Mouse (Mus musculus): ENCODE measurements around the gene Pctp. TPM values are rescaled to one million over a fixed set of nuclear protein-coding genes. Genes with fewer than 3 reads are reported as not detected.

The Pctp gene
- 0.90 and 1.5 TPM in 2 replicates for polyA plus RNA-seq (2014; fragmentation: Nextera tagmentation; extraction: Ambion mirVana)

DNA sequence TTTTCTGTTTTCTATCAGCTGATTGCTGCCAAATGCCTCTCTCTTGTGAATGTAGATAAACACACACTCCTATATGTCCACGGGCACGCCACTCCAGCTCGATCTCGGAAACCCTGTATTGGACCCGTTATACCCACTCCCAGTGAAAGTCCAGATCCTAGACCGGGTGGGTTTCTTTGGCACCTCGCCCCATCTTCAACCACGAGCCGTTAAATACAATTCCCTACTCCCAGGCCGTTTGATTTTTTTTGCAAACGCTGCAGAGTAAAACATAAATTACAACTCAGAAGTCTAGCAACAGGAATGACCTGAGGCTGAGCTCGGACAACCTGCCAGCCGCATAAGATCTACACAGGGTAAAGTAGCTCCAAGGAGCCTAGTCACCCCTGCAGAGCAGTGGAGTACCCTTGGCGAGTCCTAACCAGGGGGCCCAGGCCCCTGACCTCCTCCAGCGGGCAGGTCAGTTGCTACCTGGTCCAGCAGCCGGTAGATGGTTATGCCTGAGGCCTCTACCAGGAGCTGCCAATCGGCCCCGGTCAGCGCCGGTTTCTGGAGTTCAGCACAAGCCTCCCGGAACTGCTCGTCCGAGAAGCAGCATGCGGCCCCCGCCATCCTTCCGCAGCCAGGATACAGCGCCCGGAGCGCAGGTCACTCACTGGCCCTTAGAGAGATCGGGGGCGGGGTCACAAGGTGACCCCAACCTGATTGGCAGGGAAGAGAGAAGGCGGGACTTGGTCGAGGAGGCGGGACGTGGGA, at the start of gene Pctp:
Gene Pctp (minus strand): TSS at position 664 of the 756 bp plus-strand sequence.
- WGBS: 12% methylated on average over 35 of the region's 35 CpGs
- Histone ChIP-seq H3K4me3 (ENCODE audit: low read depth, low read length) (peak within 1 kb of the TSS; percentile 35), H3K4me2 (ENCODE audit: low read depth, low read length) (peak within 1 kb of the TSS; percentile 70), H3K9ac (replicated peaks; ENCODE audit: low read depth, low read length) (peak within 1 kb of the TSS; percentile 50), H3K27me3 (ENCODE audit: control insufficient read depth, insufficient read depth, low read length) (no peaks in the 10 kb centered on the region), H3K27ac (ENCODE audit: low read depth, low read length) (no peak within 1 kb of the TSS), H3K9me3 (ENCODE audit: control insufficient read depth, low read length) (no peaks in the 10 kb centered on the region), H3K4me1 (ENCODE audit: control insufficient read depth, insufficient read depth, low read length) (0 out of 2 replicates have a peak, but pooled peaks cover 2% of the 10 kb centered on the region), H3K36me3 (ENCODE audit: control insufficient read depth, insufficient read depth, low read length) (no peaks in the 10 kb centered on the region)
- peak; percentile 79; the same call in 1 of the 2 replicates for ATAC-seq (ENCODE audit: low read depth)

DNA sequence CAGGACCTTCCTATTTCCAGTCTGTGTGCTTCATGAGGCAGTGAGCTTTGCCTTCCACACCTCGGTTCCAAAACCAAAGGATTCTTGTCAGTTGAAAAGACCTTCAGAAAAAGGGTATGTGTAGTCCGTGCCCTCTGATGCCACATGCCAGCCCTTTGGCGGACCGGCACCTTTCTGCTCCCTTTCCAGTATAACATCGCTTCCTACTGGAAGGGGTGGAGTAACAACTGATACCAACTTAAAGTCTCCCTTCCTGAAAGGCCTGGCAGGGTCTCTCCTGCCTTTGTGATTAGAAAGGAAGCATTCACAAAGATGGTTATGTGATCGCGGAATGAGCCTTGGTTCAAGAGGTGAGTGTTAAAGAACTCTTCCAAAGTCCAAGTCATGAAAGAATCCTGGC, 47.3 kb upstream of the Pctp start:
- no peak for ATAC-seq (ENCODE audit: low read depth)
- H3K4me3 ChIP-seq (ENCODE audit: low read depth, low read length): no peak overlapping the region
- no peaks in the 10 kb centered on the region for H3K4me1 ChIP-seq (ENCODE audit: control insufficient read depth, insufficient read depth, low read length)
- no peaks in the 10 kb centered on the region for H3K9me3 ChIP-seq (ENCODE audit: control insufficient read depth, low read length)
- H3K36me3 ChIP-seq (ENCODE audit: control insufficient read depth, insufficient read depth, low read length): no peaks in the 10 kb centered on the region
- H3K4me2 ChIP-seq (ENCODE audit: low read depth, low read length): no peak overlapping the region
- no peaks in the 10 kb centered on the region for H3K27me3 ChIP-seq (ENCODE audit: control insufficient read depth, insufficient read depth, low read length)
- 88% methylated on average over 7 of the region's 7 CpGs for WGBS
- no peak overlapping the region for H3K27ac ChIP-seq (ENCODE audit: low read depth, low read length)
- H3K9ac ChIP-seq (replicated peaks; ENCODE audit: low read depth, low read length): no peak overlapping the region

DNA sequence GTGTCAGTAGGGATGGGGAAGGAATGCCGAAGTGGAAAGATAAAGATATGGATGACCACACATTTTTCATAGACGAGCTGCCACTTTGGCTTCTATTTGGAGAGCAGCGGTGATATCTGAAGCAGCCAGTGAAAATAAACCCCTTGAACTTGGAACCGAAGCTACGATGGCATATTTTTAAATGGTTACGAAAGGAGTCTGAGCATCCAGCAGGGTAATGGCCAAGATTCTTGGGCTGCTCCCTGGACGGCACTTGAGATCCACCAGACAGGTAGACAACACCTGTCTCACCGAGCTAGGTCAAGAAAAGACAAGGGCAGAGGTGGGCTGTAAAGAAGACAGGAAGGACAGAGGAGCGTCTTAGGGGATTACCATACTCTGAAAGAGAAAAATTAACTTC, 44.6 kb upstream of the Pctp start:
- WGBS: 94% methylated on average over 9 of the region's 9 CpGs
- Histone ChIP-seq H3K4me2 (ENCODE audit: low read depth, low read length) (no peak overlapping the region), H3K36me3 (ENCODE audit: control insufficient read depth, insufficient read depth, low read length) (no peaks in the 10 kb centered on the region)

DNA sequence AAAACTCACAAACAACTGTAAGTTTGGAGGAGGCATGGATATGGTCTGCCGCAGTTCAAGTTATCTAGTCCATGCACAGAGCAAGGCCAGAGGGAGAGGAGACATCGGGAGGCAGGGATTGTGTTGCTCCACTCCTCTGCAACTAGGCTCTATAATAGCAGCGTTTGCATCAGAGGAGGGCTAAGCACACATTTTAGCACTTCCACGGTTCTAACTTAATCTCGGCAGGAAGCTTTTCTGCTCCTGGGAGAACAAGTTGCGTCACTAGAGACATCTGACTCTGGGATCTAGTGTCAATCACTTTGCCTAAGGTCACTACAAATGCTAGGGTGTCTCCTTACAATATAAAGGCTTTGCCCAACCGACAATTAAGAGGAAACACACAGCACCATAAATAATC, 43.5 kb upstream of the Pctp start:
- no peak overlapping the region for H3K9ac ChIP-seq (replicated peaks; ENCODE audit: low read depth, low read length)
- H3K36me3 ChIP-seq (ENCODE audit: control insufficient read depth, insufficient read depth, low read length): no peaks in the 10 kb centered on the region
- H3K4me2 ChIP-seq (ENCODE audit: low read depth, low read length): no peak overlapping the region
- 46% methylated on average over 7 of the region's 7 CpGs for WGBS
- H3K9me3 ChIP-seq (ENCODE audit: control insufficient read depth, low read length): no peaks in the 10 kb centered on the region
- H3K27ac ChIP-seq (ENCODE audit: low read depth, low read length): no peak overlapping the region
- no peak for ATAC-seq (ENCODE audit: low read depth)
- H3K27me3 ChIP-seq (ENCODE audit: control insufficient read depth, insufficient read depth, low read length): no peaks in the 10 kb centered on the region
- no peak overlapping the region for H3K4me3 ChIP-seq (ENCODE audit: low read depth, low read length)
- no peaks in the 10 kb centered on the region for H3K4me1 ChIP-seq (ENCODE audit: control insufficient read depth, insufficient read depth, low read length)

More for the DNA sequence above, 44.6 kb upstream of the Pctp start:
- no peaks in the 10 kb centered on the region for H3K9me3 ChIP-seq (ENCODE audit: control insufficient read depth, low read length)
- H3K27me3 ChIP-seq (ENCODE audit: control insufficient read depth, insufficient read depth, low read length): no peaks in the 10 kb centered on the region
- H3K4me3 ChIP-seq (ENCODE audit: low read depth, low read length): no peak overlapping the region
- H3K9ac ChIP-seq (replicated peaks; ENCODE audit: low read depth, low read length): no peak overlapping the region
- H3K4me1 ChIP-seq (ENCODE audit: control insufficient read depth, insufficient read depth, low read length): no peaks in the 10 kb centered on the region
- no peak for ATAC-seq (ENCODE audit: low read depth)
- H3K27ac ChIP-seq (ENCODE audit: low read depth, low read length): no peak overlapping the region

DNA sequence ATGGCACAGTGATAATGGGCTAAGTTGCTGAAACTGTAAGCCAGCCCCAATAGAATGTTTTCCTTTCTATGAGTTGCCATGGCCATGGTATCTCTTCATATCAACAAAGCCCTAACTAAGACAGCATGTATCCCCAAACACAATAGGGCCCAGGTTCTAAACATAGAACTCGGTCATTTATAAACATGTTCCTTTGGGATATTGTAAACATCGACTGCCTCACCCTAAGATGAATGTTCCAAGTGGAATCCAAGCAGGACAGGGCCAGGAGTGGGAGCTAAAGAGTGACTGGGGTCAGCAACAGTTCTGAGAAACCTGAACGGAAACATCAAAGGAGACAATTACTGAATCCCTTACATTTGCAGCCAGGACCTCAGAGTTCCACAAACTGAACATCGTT, 41.8 kb upstream of the Pctp start:
- no peak overlapping the region for H3K9ac ChIP-seq (replicated peaks; ENCODE audit: low read depth, low read length)
- no peak overlapping the region for H3K4me3 ChIP-seq (ENCODE audit: low read depth, low read length)
- no peaks in the 10 kb centered on the region for H3K36me3 ChIP-seq (ENCODE audit: control insufficient read depth, insufficient read depth, low read length)
- H3K4me2 ChIP-seq (ENCODE audit: low read depth, low read length): no peak overlapping the region
- no peaks in the 10 kb centered on the region for H3K27me3 ChIP-seq (ENCODE audit: control insufficient read depth, insufficient read depth, low read length)
- H3K4me1 ChIP-seq (ENCODE audit: control insufficient read depth, insufficient read depth, low read length): no peaks in the 10 kb centered on the region
- no peaks in the 10 kb centered on the region for H3K9me3 ChIP-seq (ENCODE audit: control insufficient read depth, low read length)
- no peak for ATAC-seq (ENCODE audit: low read depth)
- no peak overlapping the region for H3K27ac ChIP-seq (ENCODE audit: low read depth, low read length)
- 89% methylated on average over 4 of the region's 4 CpGs for WGBS

DNA sequence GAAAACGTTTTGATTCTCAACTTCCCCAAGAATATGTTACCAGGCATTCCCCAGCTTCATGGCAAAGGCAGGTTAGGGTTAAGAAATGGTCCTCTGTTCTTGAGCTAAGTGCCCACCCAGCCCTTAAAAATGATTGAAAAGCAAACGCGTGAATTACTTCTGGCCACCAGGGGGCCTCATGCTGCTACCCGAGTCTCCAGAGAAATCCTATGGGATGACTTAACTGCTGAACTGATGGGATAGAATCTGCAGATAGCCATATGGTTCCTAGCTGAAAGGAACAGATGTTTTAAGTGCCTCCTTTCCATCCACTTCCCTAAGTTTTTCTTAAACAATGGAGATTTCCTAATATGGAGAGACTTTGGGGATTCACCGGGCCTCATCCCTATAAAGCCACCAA, 35.3 kb upstream of the Pctp start:
- ATAC-seq (ENCODE audit: low read depth): no peak
- Histone ChIP-seq H3K4me2 (ENCODE audit: low read depth, low read length) (no peak overlapping the region), H3K4me3 (ENCODE audit: low read depth, low read length) (no peak overlapping the region), H3K27ac (ENCODE audit: low read depth, low read length) (no peak overlapping the region), H3K9ac (replicated peaks; ENCODE audit: low read depth, low read length) (no peak overlapping the region), H3K27me3 (ENCODE audit: control insufficient read depth, insufficient read depth, low read length) (no peaks in the 10 kb centered on the region), H3K4me1 (ENCODE audit: control insufficient read depth, insufficient read depth, low read length) (no peaks in the 10 kb centered on the region), H3K36me3 (ENCODE audit: control insufficient read depth, insufficient read depth, low read length) (no peaks in the 10 kb centered on the region), H3K9me3 (ENCODE audit: control insufficient read depth, low read length) (no peaks in the 10 kb centered on the region)
- 20% methylated on average over 5 of the region's 5 CpGs for WGBS

DNA sequence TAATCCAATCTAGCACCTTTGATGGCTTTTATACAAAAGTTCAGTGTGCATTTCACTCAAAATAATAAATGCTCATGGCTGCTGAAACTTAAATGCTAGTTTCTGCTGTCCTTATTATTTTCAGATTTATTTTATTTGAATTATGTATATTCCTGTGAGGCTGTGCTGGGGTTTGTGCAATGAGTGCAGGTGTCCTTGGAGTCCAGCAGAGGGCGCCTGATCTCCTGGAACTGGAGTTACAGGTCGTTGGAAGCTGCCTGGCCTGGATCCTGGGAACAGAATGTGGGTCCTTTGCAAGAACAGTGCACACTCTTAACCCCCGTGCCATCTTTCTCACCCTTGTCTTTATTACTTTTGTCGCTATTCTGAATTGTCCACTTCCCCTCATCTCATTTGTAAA, 33.7 kb upstream of the Pctp start:
- H3K4me2 ChIP-seq (ENCODE audit: low read depth, low read length): no peak overlapping the region
- no peak overlapping the region for H3K9ac ChIP-seq (replicated peaks; ENCODE audit: low read depth, low read length)
- H3K4me1 ChIP-seq (ENCODE audit: control insufficient read depth, insufficient read depth, low read length): no peaks in the 10 kb centered on the region; the same call in 1 of the 2 replicates
- H3K4me3 ChIP-seq (ENCODE audit: low read depth, low read length): no peak overlapping the region
- no peak overlapping the region for H3K27ac ChIP-seq (ENCODE audit: low read depth, low read length)
- H3K36me3 ChIP-seq (ENCODE audit: control insufficient read depth, insufficient read depth, low read length): no peaks in the 10 kb centered on the region
- 87% methylated on average over 4 of the region's 4 CpGs for WGBS
- no peak for ATAC-seq (ENCODE audit: low read depth)
- H3K9me3 ChIP-seq (ENCODE audit: control insufficient read depth, low read length): no peaks in the 10 kb centered on the region
- H3K27me3 ChIP-seq (ENCODE audit: control insufficient read depth, insufficient read depth, low read length): no peaks in the 10 kb centered on the region

DNA sequence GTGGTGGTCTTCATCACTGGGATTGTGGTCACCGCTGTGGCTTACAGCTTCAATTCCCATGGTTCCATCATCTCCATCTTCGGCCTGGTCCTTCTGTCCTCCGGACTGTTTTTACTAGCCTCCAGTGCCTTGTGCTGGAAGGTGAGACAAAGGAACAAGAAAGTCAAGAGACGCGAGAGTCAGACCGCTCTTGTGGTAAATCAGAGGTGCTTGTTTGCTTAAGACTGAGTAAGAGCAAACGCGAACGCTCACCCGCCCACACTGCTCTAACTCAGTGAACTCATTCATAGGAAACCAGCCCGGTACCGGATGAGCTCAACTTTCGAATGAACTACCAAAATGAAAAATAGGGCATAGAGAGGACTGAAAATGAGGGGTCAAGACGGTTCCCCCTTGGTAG, 32.8 kb upstream of the Pctp start:
- 82% methylated on average over 14 of the region's 14 CpGs for WGBS
- no peaks in the 10 kb centered on the region for H3K27me3 ChIP-seq (ENCODE audit: control insufficient read depth, insufficient read depth, low read length)

DNA sequence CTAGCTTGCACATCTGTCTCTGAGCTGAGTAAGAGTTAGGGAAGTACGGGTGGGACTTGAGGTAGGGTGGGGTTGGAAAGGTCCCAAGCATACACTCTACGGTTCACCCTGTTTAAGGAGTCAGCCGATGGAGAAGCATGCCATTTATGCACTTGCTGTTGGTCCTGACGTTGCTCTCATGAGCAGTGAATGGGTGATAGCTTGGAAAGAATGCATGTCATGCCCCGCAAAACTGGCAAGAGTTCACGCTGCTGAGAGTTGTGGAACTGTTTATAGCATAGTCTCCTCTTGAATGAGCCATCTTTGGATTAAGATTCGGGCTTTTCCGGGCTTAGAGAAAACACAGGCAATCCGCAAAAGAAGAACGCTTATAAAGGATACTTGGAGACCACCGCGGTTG, 32.0 kb upstream of the Pctp start:
- no peaks in the 10 kb centered on the region for H3K36me3 ChIP-seq (ENCODE audit: control insufficient read depth, insufficient read depth, low read length)
- H3K4me1 ChIP-seq (ENCODE audit: control insufficient read depth, insufficient read depth, low read length): no peaks in the 10 kb centered on the region; the same call in 1 of the 2 replicates
- H3K27ac ChIP-seq (ENCODE audit: low read depth, low read length): no peak overlapping the region
- 88% methylated on average over 12 of the region's 12 CpGs for WGBS
- no peak overlapping the region for H3K4me2 ChIP-seq (ENCODE audit: low read depth, low read length)
- H3K9ac ChIP-seq (replicated peaks; ENCODE audit: low read depth, low read length): no peak overlapping the region
- no peaks in the 10 kb centered on the region for H3K9me3 ChIP-seq (ENCODE audit: control insufficient read depth, low read length)
- H3K4me3 ChIP-seq (ENCODE audit: low read depth, low read length): no peak overlapping the region
- no peak for ATAC-seq (ENCODE audit: low read depth)
- H3K27me3 ChIP-seq (ENCODE audit: control insufficient read depth, insufficient read depth, low read length): no peaks in the 10 kb centered on the region

More for the DNA sequence above, 32.8 kb upstream of the Pctp start:
- ATAC-seq (ENCODE audit: low read depth): no peak
- H3K4me2 ChIP-seq (ENCODE audit: low read depth, low read length): no peak overlapping the region
- no peaks in the 10 kb centered on the region; the same call in 1 of the 2 replicates for H3K4me1 ChIP-seq (ENCODE audit: control insufficient read depth, insufficient read depth, low read length)
- H3K4me3 ChIP-seq (ENCODE audit: low read depth, low read length): no peak overlapping the region
- H3K9ac ChIP-seq (replicated peaks; ENCODE audit: low read depth, low read length): no peak overlapping the region
- H3K27ac ChIP-seq (ENCODE audit: low read depth, low read length): no peak overlapping the region
- H3K36me3 ChIP-seq (ENCODE audit: control insufficient read depth, insufficient read depth, low read length): no peaks in the 10 kb centered on the region
- no peaks in the 10 kb centered on the region for H3K9me3 ChIP-seq (ENCODE audit: control insufficient read depth, low read length)

Measured in neural tube, embryonic 14.5 days (tissue).